ENCODE assay signal across 18 mouse cellular contexts in genomic region chr7:30954036-30954435, GRCm38 (mm10). TPM values are rescaled to one million over a fixed set of nuclear protein-coding genes. Genes with fewer than 3 reads are reported as not detected.
DNase-seq lines count a peak whose midpoint lies in the region; ATAC-seq and TF ChIP-seq lines count a peak whose summit lies in the region.
"Had no signal": no experiment of that assay in that cellular context is flagged by ENCODE, and none has a peak within 500 bp of the region (broad histone marks: within the 10 kb centered on the region; RNA-seq: fewer than 3 reads in every experiment).

No protein-coding gene starts in this region.

- no peak overlapping the region for H3K4me3 ChIP-seq in lung, embryonic 14.5 days (ENCODE audit: low read depth, low read length)
- H3K4me3 ChIP-seq in liver, embryonic 16.5 days (ENCODE audit: low read depth, low read length): no peak overlapping the region
- H3K4me3 ChIP-seq: limb, embryonic 15.5 days; neural tube, embryonic 13.5 days had no signal

- no peak overlapping the region for H3K9ac ChIP-seq in lung, embryonic 14.5 days
- no peak overlapping the region for H3K9ac ChIP-seq in liver, embryonic 16.5 days (ENCODE audit: low read depth, low read length)
- H3K9ac ChIP-seq: neural tube, embryonic 13.5 days had no signal

- TF ChIP-seq CTCF in lung, embryonic 14.5 days (IDR thresholded peaks at IDR 0.05; ENCODE audit: low read depth): 0 out of 2 replicates have a peak, but pooled peaks have one; percentile 4

- 77% methylated on average over 3 of the region's 3 CpGs for WGBS in lung, embryonic 14.5 days
- WGBS in liver, embryonic 16.5 days (ENCODE audit: insufficient replicate concordance): 69% methylated on average over 3 of the region's 3 CpGs

- no peak for ATAC-seq in lung, embryonic 14.5 days (ENCODE audit: insufficient read depth)
- peak; percentile 54 for ATAC-seq in liver, embryonic 16.5 days (ENCODE audit: low read depth)
- ATAC-seq: hindbrain, embryonic 16.5 days had no signal

- no peak overlapping the region for H3K27ac ChIP-seq in lung, embryonic 14.5 days (ENCODE audit: low read depth)
- peak overlapping the region; percentile 58 for H3K27ac ChIP-seq in liver, embryonic 16.5 days (ENCODE audit: low read length)
- H3K27ac ChIP-seq: limb, embryonic 15.5 days; neural tube, embryonic 13.5 days had no signal

- H3K9me3 ChIP-seq in lung, embryonic 14.5 days (ENCODE audit: low read depth, low read length): no peaks in the 10 kb centered on the region
- no peaks in the 10 kb centered on the region for H3K9me3 ChIP-seq in liver, embryonic 16.5 days (replicated peaks; ENCODE audit: control insufficient read depth, low read length)
- H3K9me3 ChIP-seq: limb, embryonic 15.5 days; neural tube, embryonic 13.5 days had no signal

- no peaks in the 10 kb centered on the region for H3K27me3 ChIP-seq in lung, embryonic 14.5 days (ENCODE audit: insufficient read depth, low read length)
- no peaks in the 10 kb centered on the region for H3K27me3 ChIP-seq in liver, embryonic 16.5 days (ENCODE audit: control insufficient read depth, insufficient read depth, low read depth, low read length)
- H3K27me3 ChIP-seq: limb, embryonic 15.5 days; neural tube, embryonic 13.5 days had no signal

- peak; percentile 48 for DNase-seq in cerebellum, adult 9-11 months
- DNase-seq in cerebellum, adult 18-20 months: no peak
- no peak for DNase-seq in lung, embryonic 14.5 days
- no peak for DNase-seq in lung, postnatal 25 days (ENCODE audit: low spot score)
- DNase-seq in adrenal gland, adult 2 months: peak; percentile 91
- no peak for DNase-seq in layer of hippocampus, adult 18-20 months (ENCODE audit: low spot score in 2 of 2)
- DNase-seq in gastrocnemius, postnatal 25 days: no peak
- DNase-seq: midbrain, embryonic 14.5 days; thymus, adult 2 months had no signal

- H3K4me2 ChIP-seq in lung, embryonic 14.5 days: no peak overlapping the region
- H3K4me2 ChIP-seq in liver, embryonic 16.5 days (ENCODE audit: low read depth, low read length): no peak overlapping the region
- H3K4me2 ChIP-seq: limb, embryonic 15.5 days; neural tube, embryonic 13.5 days had no signal

- H3K4me1 ChIP-seq in lung, embryonic 14.5 days (ENCODE audit: insufficient read depth): no peaks in the 10 kb centered on the region
- H3K4me1 ChIP-seq in liver, embryonic 16.5 days (ENCODE audit: control insufficient read depth, low read depth, low read length): peaks cover 22% of the 10 kb centered on the region

- peaks cover 67% of the 10 kb centered on the region for H3K36me3 ChIP-seq in lung, embryonic 14.5 days (ENCODE audit: insufficient read depth)
- peaks cover 31% of the 10 kb centered on the region for H3K36me3 ChIP-seq in liver, embryonic 16.5 days (ENCODE audit: control insufficient read depth, insufficient read depth)

RNA-seq across cellular contexts. Expression of gene Usf2, which starts 2.6 kb away (rescaled TPM):
- 21.8 and 23.3 TPM in 2 replicates for polyA plus RNA-seq in lung, embryonic 14.5 days (2014; fragmentation: Nextera tagmentation; extraction: Ambion mirVana)
- total RNA-seq in adrenal gland, adult 2 months (2021): 100 to 1,000 TPM; 146 to 166 TPM
- polyA plus RNA-seq in adrenal gland, adult 2 months (2012; rRNA removed): 376 and 393 TPM in 2 replicates
- polyA plus RNA-seq in liver, embryonic 16.5 days (2015; fragmentation: Nextera tagmentation; extraction: Ambion mirVana): 7.9 and 9.0 TPM in 2 replicates
- total RNA-seq in layer of hippocampus, adult 18-20 months (2021): 100 to 1,000 TPM; 134 to 139 TPM
- 10 to 100 TPM; 69.6 to 85.0 TPM for total RNA-seq in gastrocnemius, postnatal 25 days (2021)

RNA-seq across cellular contexts. Expression of gene Hamp, which starts 10.2 kb away (rescaled TPM):
- not detected in 2 replicates for polyA plus RNA-seq in lung, embryonic 14.5 days (2014; fragmentation: Nextera tagmentation; extraction: Ambion mirVana)
- total RNA-seq in adrenal gland, adult 2 months (2021): 10 to 100 TPM in 1 of 2 experiments, not detected in 1; 49.9 TPM
- polyA plus RNA-seq in adrenal gland, adult 2 months (2012; rRNA removed): 63.2 and 115 TPM in 2 replicates
- 10.4 and 17.5 TPM in 2 replicates for polyA plus RNA-seq in liver, embryonic 16.5 days (2015; fragmentation: Nextera tagmentation; extraction: Ambion mirVana)
- total RNA-seq in layer of hippocampus, adult 18-20 months (2021): not detected
- total RNA-seq in gastrocnemius, postnatal 25 days (2021): not detected
- total RNA-seq: ES-E14; layer of hippocampus, postnatal 14 days had no signal
- polyA plus RNA-seq: cortical plate, adult 2 months; hindbrain, embryonic 16.5 days; kidney, embryonic 14.5 days; limb, embryonic 15.5 days; midbrain, embryonic 14.5 days; neural tube, embryonic 13.5 days had no signal

RNA-seq across cellular contexts. Expression of gene Lsr, which starts 19.2 kb away (rescaled TPM):
- 66.2 and 67.4 TPM in 2 replicates for polyA plus RNA-seq in lung, embryonic 14.5 days (2014; fragmentation: Nextera tagmentation; extraction: Ambion mirVana)
- 10 to 100 TPM in 1 of 2 experiments, 1 to 10 TPM in 1; 9.2 to 13.7 TPM for total RNA-seq in adrenal gland, adult 2 months (2021)
- 17.5 and 24.0 TPM in 2 replicates for polyA plus RNA-seq in adrenal gland, adult 2 months (2012; rRNA removed)
- 30.5 and 31.8 TPM in 2 replicates for polyA plus RNA-seq in liver, embryonic 16.5 days (2015; fragmentation: Nextera tagmentation; extraction: Ambion mirVana)
- total RNA-seq in layer of hippocampus, adult 18-20 months (2021): 1 to 10 TPM; 6.6 to 7.6 TPM
- total RNA-seq in gastrocnemius, postnatal 25 days (2021): 1 to 10 TPM in 1 of 2 experiments, under 1 TPM in 1; 0.69 to 1.1 TPM

RNA-seq across cellular contexts. Expression of gene Fam187b, which starts 19.6 kb away (rescaled TPM):
- 3.6 and 4.9 TPM in 2 replicates for polyA plus RNA-seq in lung, embryonic 14.5 days (2014; fragmentation: Nextera tagmentation; extraction: Ambion mirVana)
- total RNA-seq in adrenal gland, adult 2 months (2021): under 1 TPM; 0.37 to 0.59 TPM
- polyA plus RNA-seq in adrenal gland, adult 2 months (2012; rRNA removed): 0.18 and 0.38 TPM in 2 replicates
- polyA plus RNA-seq in liver, embryonic 16.5 days (2015; fragmentation: Nextera tagmentation; extraction: Ambion mirVana): 3.2 and 3.8 TPM in 2 replicates
- under 1 TPM in 1 of 2 experiments, not detected in 1; 0.18 TPM for total RNA-seq in layer of hippocampus, adult 18-20 months (2021)
- not detected for total RNA-seq in gastrocnemius, postnatal 25 days (2021)

RNA-seq across cellular contexts. Expression of gene Hamp2, which starts 29.6 kb away (rescaled TPM):
- not detected in 2 replicates for polyA plus RNA-seq in lung, embryonic 14.5 days (2014; fragmentation: Nextera tagmentation; extraction: Ambion mirVana)
- 10 to 100 TPM in 1 of 2 experiments, not detected in 1; 16.6 TPM for total RNA-seq in adrenal gland, adult 2 months (2021)
- polyA plus RNA-seq in adrenal gland, adult 2 months (2012; rRNA removed): 2.6 and 17.4 TPM in 2 replicates
- not detected in 2 replicates for polyA plus RNA-seq in liver, embryonic 16.5 days (2015; fragmentation: Nextera tagmentation; extraction: Ambion mirVana)
- total RNA-seq in layer of hippocampus, adult 18-20 months (2021): not detected
- not detected for total RNA-seq in gastrocnemius, postnatal 25 days (2021)
- total RNA-seq: ES-E14; layer of hippocampus, postnatal 14 days had no signal
- polyA plus RNA-seq: cortical plate, adult 2 months; heart, postnatal 0 days; kidney, embryonic 14.5 days; limb, embryonic 15.5 days; midbrain, embryonic 14.5 days; neural tube, embryonic 13.5 days had no signal

Comparison
In these comparisons a context has a peak if more than half of its experiments do, and no peak if none do; other contexts are left out.
1. DNase-seq: peak in cerebellum, adult 9-11 months (single experiment) and adrenal gland, adult 2 months (single experiment); none in cerebellum, adult 18-20 months (0 of 2), lung, embryonic 14.5 days (single experiment), lung, postnatal 25 days (single experiment), layer of hippocampus, adult 18-20 months (0 of 2) and gastrocnemius, postnatal 25 days (single experiment).